Mouse (Mus musculus): Measurements from ENCODE around the gene Trim27. TPM values are rescaled to one million over a fixed set of nuclear protein-coding genes. Genes with fewer than 3 reads are reported as not detected.

The Trim27 gene
- 99.8 TPM for polyA plus RNA-seq (2015; fragmentation: Illumina TruSeq; extraction: RNeasy Lipid Tissue Mini Kit (QIAGEN cat#74804); ENCODE audit: insufficient read depth, low replicate concordance)

DNA sequence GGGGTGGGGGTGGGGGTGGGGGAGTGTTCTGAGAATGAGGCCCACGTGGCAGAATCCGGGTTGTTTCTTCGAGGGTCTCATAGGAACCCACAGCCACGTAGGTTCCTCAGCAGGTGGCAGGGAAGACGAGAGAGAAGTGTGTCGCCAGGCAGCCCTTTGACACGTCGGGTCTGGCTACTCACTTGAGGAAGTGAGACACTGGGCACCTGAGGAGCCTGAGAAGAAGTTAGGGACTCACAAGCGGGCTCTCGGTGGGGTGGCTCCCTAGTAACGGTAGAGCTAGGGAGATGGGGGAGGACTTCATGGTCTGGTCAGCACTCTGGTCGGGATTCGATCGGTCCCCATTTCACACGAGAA is at the start of gene Trim27:
Trim27 (plus strand) TSS at position 79 of the 357 bp plus-strand sequence.

DNA sequence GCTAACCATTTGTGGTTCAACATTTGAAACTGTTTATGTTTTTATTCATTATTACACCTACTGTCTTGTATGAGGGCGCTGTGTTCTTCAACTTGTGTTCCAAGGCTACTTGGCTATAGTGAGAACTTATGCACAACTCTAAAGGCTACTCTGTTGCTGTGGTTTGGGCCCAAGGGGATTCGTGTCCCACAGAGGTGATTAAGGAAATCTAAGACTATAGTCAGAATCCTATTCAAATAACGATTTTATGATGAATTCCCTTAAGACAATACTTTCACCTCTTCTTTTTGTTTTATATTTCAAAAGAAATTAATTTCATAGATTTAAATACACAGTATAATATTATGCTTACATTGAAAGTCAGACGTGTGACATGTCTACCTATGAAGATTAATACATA is 33.5 kb upstream of the Trim27 start, which contains the start of gene Olfr1368:
Olfr1368 (minus strand) TSS at position 101 of the 400 bp plus-strand sequence.

Other genes with a start within 250 kb of the Trim27 start
- not detected for gene Olfr1370, start 104.5 kb upstream of the Trim27 start, polyA plus RNA-seq (2015; fragmentation: Illumina TruSeq; extraction: RNeasy Lipid Tissue Mini Kit (QIAGEN cat#74804); ENCODE audit: insufficient read depth, low replicate concordance)
- gene Olfr1369-ps1, start 68.0 kb upstream of the Trim27 start, polyA plus RNA-seq (2015; fragmentation: Illumina TruSeq; extraction: RNeasy Lipid Tissue Mini Kit (QIAGEN cat#74804); ENCODE audit: insufficient read depth, low replicate concordance) = not detected
- not detected for gene Olfr263, start 49.8 kb upstream of the Trim27 start, polyA plus RNA-seq (2015; fragmentation: Illumina TruSeq; extraction: RNeasy Lipid Tissue Mini Kit (QIAGEN cat#74804); ENCODE audit: insufficient read depth, low replicate concordance)
- gene Olfr1368, start 33.6 kb upstream of the Trim27 start, polyA plus RNA-seq (2015; fragmentation: Illumina TruSeq; extraction: RNeasy Lipid Tissue Mini Kit (QIAGEN cat#74804); ENCODE audit: insufficient read depth, low replicate concordance) = not detected
- gene Gpx5, start 113.3 kb downstream of the Trim27 start, polyA plus RNA-seq (2015; fragmentation: Illumina TruSeq; extraction: RNeasy Lipid Tissue Mini Kit (QIAGEN cat#74804); ENCODE audit: insufficient read depth, low replicate concordance) = not detected
- not detected for gene Gpx6, start 132.7 kb downstream of the Trim27 start, polyA plus RNA-seq (2015; fragmentation: Illumina TruSeq; extraction: RNeasy Lipid Tissue Mini Kit (QIAGEN cat#74804); ENCODE audit: insufficient read depth, low replicate concordance)
- not detected for gene Olfr1367, start 167.5 kb downstream of the Trim27 start, polyA plus RNA-seq (2015; fragmentation: Illumina TruSeq; extraction: RNeasy Lipid Tissue Mini Kit (QIAGEN cat#74804); ENCODE audit: insufficient read depth, low replicate concordance)
- 7.2 TPM for gene Zscan12, start 183.4 kb downstream of the Trim27 start, polyA plus RNA-seq (2015; fragmentation: Illumina TruSeq; extraction: RNeasy Lipid Tissue Mini Kit (QIAGEN cat#74804); ENCODE audit: insufficient read depth, low replicate concordance)
- 109 TPM for gene Zkscan3, start 223.3 kb downstream of the Trim27 start, polyA plus RNA-seq (2015; fragmentation: Illumina TruSeq; extraction: RNeasy Lipid Tissue Mini Kit (QIAGEN cat#74804); ENCODE audit: insufficient read depth, low replicate concordance)

Data from spleen, adult 10 weeks (tissue).